Mouse (Mus musculus) thymus, postnatal 4 days (tissue): ENCODE results near the gene Commd8.

Source experiments
- DNase-seq: peaks from one replicate; pipeline ENCODE4 v3.0.0; 2021

Commd8 gene

DNA sequence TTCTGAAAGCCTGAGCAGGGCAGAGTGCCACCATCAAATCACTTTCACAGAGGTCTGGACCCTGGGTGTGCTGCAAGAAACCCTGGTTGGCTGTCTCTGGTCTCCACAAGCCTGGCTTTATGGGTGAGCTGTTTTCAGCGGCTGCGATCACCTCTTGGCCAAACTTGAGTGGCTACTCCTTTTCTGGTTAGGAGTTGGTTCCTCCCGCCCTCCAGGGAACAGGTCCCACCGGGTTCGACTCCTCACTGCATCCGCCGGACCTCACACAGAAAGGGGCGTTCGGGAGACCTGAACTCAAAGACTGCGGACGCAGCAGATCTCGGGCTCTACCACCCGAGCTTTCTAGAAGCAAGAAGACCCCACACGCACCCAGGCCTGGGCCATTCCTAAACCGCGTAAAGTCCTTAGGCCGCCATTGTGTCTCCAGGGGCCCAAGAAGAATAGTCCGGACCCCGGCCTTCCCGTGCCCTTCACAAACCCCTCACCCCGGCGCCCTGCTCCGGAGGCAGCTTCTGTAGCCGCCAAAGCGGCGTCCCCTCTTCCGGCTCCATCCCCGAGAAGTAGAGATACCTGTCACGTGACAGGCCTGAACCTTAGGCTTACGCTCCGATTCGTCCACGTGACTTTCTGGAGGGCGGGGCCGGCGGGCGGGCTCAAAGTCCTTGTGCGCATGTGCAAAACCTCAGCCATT is at the start of gene Commd8:
Gene Commd8, minus strand, starts transcription at position 596 of the 691 bp plus-strand sequence.
- DNase-seq, result peak; percentile 97

DNA sequence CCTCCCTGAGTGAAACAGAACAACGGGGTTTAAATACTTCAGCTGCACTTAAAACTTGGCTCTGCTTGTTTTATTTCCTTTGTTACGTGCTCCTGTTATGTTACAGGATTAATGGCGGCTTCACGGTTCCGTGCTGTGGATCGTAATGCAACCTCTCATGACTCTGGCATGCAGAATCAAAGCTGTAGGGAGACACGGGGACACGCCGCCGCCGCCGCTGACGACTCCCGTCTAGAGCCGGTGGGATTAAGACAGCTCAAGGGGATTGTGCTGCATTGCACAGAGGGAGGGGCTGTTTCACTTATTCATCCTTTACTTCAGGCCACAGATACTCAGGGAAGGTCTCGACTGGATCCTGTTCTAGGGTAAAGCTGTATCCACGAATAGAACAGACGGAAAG is 43.8 kb upstream of the Commd8 start:
- DNase-seq, result no peak

DNA sequence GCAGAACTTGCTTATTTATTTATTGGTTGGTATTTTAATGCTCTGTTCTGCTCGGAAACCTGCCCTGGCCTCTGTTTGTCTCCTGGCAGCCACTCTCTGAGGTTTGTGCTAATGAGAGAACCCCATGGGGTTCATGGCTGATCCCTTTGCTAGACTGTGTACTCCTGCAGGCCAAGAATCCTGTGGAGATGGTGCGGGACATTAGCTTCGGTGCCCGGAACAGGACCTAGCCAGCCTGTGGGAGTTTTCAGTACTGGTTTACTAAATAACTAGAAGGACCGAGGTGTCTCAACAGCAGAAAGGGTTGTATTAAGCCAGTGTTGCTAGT is 42.8 kb upstream of the Commd8 start:
- no peak for DNase-seq

DNA sequence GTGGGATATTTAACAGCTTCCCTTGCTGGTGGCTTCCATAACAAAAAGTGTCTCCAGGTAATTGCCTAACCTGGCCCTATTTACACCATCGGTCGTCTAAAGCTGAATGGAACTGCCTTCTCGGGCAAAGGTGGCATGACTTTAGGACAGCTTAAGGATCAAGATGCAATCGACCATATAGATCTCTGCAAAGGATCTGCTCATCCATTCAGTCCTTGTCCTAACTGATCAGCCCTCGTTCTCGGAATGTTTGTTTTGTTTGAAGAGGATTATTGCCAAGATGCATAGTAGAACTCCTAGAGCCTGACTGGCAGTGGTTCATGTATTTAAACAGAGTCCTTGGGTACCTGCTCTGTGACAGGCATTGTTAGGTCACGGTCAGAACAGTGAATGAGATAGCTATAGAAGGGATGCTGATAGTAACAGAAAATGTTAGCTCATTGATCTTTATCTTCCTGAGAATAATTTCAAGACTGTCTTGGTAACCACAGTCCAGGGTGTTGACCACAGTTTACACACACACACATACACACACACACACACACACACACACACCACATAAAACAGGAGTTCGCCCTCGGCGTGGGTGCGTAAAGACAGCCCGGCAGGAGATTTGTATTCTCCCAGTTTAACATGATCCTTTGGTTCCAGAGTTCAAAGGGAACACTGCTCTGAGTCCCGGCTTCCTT is 42.3 kb upstream of the Commd8 start:
- DNase-seq, result no peak

DNA sequence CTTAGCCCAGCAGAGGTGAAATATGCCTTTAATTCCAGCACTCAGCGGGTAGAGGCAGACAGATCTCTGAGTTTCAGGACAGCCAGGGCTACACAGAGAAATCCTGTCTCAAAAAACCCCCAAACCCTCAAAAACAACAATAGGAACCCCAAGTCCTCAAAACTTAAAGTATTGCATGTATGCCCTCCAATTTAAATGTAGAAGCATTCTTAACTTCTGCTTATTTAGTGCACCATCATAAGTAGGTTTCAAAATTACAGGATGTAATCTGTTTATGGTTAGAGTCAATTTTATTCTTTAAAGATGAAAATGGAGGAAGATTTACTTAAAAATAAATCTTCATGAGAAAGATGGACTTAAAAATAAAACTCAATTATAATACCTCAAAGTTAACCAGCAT is 40.5 kb upstream of the Commd8 start:
- DNase-seq, result no peak

DNA sequence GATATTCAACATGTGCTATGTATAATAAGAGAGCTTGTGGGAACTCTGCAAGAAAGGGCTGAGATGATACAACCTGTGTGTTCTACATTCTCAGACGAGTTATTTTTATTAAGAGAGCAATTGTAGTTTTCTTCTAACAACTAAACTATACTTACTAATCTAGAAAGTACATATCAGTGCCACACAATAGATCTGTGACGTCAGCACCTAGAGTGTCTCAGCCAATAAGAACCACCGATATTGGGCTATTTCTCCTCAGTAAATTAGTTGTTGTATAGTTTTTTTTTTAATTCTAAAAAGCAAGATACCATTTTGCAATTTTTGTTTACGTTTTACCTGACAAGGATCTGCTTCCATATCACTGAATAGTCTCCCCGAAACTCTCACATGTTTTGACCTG is 37.3 kb upstream of the Commd8 start:
- DNase-seq, result no peak

DNA sequence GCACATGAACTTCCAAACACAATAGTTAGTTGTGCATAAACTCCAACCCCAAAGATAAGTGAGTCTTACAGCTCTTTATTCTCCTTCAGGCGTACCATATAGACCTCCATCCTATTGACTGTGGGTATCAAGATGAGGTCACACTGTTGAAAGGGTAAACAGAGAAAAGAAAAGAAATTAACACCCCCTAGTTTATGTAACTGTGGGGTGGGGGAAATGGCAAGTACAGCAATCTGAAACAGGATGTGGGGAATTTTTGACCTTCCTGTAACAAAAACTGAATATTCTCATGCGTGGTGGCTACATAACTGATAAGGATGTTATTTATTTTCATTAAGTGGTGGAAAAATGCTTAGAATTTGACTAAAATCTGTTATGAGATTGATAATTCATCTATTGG is 36.5 kb upstream of the Commd8 start:
- DNase-seq, result no peak

DNA sequence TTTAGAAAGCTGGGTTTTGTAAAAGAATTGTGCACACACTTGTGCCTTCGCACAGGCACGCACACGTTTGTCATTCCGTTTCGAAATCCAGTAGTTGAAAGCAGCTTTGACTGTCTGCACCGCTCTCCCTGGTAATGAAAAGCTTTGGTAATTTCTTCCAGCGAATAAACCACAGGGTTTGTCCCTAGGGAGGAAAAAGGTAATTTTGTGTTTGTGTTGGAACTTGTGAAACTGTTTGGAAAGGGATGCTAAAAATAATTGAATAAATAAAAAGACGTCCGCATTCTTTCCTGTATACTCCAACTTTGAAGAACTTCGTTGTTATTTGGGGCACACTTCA is 35.7 kb upstream of the Commd8 start:
- no peak for DNase-seq

DNA sequence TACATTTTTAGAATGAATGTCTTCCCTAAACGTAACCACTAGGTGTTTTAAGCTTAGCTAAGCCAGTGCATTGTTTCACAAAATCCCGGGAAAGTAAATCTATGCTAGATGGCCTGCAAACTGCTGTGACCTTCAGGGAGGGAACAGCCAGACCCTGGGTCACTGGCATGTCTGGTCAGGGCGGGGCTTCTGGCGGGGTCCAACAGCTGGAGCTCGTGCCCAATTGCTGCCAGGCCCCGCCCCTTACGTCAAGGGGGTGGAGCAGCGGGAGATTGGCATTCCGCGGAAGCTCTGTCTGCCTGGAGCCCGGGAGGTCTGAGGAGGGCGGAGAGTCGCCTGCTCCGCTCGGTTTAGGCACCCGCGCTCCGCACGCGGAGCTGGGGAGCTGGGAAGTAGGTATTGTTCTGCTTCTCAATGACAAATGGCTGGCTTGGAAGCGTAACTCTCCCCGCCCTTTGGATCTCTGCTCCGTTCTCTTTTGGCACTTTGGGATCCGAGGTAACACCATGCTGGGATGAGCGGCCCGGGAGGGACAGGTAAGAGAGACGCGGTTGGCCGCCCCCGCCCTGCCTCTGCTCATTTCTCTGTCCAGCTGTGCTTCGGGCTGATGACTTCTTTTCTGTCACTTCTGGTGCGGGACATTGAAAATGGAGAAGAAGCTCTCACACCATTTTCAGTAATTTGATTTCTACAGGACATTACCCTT is 35.2 kb upstream of the Commd8 start:
- DNase-seq, result peak; percentile 93

DNA sequence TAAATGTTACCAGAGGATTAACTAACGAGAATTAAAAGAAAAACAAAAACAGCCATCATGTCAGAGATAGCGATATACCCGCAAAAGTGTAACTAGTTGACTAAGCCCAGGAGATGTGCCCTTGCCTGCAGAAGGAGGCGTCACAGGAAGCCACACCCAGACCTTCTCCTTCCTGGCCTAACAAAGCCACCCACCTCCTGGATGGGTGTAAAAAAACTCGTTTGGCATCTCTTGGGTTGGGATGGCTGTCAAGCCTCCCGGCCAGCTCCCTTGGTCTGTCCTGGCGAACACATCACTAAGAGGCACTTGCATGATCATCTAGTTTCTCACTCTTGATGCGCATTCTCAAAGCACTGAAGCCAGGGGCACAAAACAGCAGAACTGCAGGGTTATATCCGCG is 34.0 kb upstream of the Commd8 start:
- DNase-seq, result peak; percentile 36

DNA sequence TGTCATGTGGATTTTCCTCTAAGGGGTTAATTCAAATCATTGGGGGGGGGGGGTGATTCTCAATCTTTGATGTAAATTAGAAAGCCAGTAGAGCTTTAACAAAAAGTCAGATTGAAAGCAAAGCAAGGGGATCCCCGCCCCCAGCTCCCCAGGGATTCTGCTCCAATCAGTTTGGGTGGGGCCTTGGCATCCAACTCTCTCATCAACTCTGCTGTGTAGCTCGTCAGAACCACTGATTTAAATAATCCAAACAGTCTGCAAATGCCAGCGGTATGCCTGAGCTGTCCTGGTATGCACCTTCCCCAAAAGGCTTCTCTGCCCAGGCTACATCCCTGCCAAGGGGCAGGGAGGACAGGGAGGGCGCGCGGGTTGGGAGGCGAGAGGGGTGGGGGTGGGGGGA is 33.6 kb upstream of the Commd8 start:
- no peak for DNase-seq

DNA sequence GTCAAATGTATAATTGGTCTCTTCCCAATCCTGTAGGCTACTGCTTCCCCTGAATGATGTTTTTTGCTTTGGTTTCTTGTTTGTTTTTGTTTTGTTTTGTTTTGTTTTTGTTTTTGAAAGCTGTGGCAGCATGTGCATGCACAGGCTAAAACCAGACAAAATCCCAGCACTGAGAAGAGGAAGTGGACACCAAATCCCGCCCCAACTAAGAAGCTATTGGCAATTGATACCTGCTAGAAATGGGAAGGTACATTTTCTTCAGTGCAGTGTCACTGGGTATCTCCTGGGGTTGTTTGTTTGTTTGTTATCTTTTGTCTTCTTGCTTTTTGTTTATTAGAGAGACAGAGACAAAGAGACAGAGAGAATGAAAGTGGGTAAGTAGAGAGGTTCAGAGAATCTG is 27.5 kb upstream of the Commd8 start:
- no peak for DNase-seq

DNA sequence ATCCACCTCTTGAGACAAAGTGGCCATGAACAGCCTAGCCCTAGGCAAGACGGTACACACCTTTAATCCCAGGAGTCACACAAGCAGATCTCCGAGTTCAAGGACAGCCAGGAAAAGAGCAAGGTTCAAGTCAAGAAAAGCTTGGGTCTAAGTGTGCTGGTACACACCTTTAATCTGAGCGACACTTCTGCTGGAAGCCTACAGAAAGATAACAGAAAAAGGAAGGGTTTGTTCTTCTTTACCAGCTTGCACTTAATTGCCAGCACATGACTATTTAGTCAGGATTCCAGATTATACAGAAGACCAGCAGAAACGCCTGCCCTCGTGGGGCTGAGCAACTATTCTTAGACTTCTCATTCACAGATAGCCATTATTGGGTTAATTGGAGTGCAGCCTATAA is 23.9 kb upstream of the Commd8 start:
- no peak for DNase-seq

DNA sequence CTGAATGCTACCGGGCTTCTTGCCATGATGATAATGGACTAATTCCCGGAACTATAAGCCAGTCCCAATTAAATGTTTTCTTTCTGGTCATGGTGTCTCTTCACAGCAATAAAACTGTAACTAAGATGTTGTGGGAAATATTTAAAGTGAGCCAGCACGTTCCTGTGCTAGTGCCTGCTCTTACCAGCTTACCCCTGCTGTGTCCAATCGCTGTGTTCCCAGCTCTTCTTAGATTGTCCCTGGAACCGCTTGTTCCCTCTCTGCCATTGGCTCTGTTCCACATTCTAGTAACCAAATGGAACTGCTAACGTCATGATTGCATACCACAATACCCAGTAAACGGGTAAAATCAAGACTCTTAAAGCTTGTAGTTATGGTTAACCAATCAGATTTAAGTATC is 23.2 kb upstream of the Commd8 start:
- DNase-seq, result no peak

DNA sequence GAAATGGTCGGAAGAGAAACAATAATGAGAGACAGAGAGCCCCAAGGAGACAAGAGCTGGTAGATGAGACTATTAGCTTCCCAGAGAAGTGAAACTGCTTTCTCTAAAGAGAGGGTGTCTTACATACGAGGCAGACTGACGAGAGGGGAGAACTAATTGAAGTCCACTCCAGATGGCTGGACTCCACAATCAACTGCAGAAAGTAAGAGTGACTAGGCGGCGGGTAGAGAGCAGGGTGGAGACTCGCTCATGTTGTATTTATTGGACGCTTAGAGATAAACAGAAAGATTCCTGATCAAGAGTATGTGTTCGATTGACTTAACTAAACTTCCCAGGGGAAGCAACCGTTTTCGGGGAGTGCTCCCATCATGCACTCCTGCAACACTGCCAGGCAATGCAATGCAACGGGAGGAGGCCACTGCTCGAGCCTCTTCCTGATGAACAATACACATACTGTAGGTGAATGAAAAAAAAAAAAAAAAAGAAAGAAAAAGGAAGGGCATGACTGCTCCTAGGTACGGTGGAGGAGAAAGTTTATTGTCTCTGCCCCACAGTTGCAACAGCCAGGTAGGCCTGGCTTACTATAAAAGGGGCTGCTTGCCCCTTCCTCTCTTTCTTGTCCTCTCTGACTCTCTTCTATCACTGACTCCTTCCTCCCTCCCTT is 16.6 kb upstream of the Commd8 start:
- DNase-seq, result no peak

DNA sequence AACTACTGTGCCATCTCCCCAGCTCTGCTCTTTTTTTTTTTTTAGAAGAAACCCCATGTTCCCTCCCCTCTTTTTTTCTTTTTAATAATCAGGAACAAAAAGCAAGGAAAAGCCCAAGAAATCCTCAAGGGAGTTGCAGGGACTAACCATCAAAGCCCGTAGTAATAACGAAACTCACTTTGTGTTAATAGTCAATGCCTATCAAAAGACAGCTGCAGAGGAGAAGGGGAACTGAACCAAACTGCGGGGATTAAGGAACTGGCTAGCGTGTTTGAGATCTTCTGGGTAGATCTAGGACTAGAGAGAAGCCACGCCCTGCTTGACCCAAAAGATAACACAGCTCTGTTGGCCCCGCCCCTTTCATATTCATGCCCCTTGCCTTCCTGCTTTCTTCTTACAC is 15.9 kb upstream of the Commd8 start:
- no peak for DNase-seq

DNA sequence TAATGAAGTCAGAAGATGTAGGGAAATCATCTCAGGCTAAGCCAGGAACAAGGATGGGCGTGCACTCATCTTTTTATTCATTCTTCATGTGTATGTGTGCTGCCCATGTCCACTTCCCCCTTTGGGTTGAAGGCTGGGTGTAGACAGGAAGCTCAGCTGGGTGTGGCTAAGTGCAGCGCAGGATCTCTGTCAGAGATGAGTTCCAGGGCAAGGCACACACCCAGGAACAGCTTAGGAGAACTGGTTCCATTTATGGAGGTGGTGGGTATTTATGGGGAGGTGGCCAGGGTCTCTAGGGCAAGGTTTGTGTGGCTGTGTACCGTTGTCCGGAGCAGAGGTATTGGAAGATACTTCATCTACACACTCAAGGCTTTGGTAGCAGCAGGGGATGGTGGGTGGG is 14.8 kb upstream of the Commd8 start:
- no peak for DNase-seq

DNA sequence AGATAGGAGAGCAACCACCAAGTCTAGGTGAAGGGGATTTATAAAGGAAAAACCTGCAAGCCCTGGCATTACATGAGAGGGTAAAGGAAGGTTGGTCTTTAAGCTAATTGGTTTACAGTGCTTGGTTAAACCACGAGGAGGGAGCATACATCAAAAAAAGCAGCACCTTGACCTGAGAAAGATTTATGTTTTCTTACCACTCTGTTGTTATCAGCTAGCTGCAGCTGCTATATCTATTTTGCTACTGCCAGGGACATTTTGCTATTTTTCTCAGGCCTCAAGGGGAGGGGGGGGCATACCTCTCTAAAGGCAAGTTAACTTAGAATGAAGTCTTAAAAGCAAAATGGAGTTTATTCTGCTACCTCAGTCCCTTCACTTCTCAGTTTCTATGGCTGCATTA is 13.2 kb upstream of the Commd8 start:
- no peak for DNase-seq

DNA sequence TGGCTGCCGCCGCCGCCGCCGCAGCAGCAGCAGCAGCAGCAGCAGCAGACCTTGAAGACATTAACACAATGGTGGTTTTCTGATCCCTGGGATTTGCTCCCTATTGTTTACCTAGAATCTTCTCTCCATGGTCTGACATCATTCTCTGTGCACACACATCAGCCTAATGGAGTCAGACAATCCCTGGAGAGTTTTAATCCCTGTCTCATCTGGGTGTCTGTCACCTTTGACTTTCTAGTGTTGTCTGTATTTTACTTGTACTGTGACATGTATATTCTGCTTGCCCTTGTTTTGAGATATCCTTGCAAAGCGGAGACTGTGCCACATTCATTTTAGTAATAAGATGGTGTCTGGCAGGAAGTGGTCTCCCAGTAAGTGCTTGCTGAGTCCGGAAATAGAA is 7.5 kb upstream of the Commd8 start:
- DNase-seq, result no peak

DNA sequence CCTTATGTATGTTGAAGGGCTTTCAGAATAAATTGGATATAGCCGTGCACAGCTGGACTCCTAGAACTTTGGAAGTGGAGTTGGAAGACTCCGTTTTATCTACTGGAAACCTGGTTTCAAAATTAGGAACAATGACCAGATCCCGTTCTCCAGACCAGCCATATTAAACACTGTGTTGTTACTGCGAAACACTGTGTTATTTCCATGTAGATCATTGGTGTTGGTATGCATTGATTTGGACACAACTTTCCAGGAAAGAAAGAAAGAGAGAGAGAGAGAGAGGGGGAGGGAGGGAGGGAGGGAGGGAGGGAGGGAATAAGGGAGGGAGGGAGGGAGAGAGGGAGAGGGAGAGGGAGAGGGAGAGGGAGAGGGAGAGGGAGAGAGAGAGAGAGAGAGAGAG is 7.1 kb upstream of the Commd8 start:
- DNase-seq, result no peak

DNA sequence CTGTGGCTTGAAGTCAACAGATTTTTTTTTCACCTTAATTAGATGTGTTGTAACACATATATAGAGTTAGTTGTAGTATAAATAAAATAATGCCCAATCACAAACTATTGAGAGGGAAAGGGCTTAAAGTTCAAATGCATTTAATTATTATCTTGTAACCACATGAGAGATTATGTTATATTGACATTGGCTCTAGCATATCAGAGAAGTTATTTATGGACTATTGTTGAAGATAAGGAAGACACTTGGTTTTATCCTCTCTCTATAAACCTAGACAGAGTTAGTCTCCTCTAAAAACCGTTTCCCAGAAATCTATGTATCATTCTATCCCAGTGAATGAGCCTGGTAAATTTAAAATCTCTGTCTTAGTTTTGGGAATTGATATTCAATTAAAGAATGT is 5.5 kb upstream of the Commd8 start:
- DNase-seq, result no peak

DNA sequence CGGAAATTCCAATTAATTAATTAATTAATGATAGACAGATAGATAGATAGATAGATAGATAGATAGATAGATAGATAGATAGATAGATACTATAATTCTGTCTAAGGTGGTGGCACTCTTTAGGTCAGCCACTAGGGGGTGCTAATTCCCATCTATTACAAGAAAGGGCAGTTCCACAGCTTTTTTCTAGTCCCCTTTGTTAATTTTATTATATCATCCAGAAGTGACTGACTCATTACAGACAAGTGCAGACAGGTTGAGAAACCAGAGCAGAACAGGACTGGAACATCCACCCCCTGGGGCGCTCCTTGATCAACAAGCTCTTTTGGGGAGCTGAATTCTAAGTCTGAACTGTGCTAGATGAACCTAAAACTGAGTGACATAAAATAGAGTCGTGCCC is 4.7 kb upstream of the Commd8 start:
- DNase-seq, result peak; percentile 39

DNA sequence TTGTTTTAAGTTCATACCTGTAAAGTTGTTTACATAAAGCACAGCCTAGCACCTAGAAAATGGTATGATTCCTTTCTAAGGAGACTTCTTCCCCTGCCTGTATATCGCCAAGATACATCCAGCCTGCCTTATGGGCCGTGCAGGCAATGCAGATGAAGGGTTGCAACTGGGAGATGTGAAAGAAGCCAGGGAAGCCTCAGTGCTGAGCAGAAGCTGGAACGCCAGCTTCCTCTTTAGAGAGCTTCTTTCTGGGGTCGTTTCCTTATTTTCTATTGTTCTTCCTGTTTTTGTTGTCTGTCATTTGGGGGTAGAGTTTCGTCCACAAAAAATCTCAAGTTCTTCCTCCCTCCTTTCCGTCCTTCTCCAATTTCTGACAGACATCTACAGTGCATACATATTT is 2.1 kb upstream of the Commd8 start:
- DNase-seq, result no peak

DNA sequence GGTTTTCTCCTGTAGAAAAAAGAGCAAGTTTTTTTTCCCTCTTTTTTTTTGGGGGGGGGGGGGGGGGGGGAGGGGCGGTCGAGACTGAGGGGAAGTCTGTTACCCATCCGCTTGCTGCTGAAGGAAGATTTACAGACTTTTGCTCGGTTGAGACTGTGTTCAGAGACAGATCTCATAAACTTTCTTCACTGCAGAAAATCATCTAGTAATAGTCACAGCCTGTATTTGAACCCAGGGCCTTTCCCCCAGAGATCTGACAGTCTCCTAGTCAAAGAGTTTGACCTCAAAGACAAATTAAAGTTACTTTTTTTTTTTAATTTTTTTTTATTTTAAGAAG is 264 bp upstream of the Commd8 start:
- no peak for DNase-seq
